Mouse (Mus musculus): ENCODE results near the gene Cmtr1.
"Not testable (repeated sequence)": the region's sequence is repeated elsewhere in the genome, so short reads cannot be mapped to it uniquely, and the experiment has no call there.

Cmtr1 gene

GRCm38 (mm10) chr17:29660076-29660761 is at the start of gene Cmtr1:
TSS of gene Cmtr1 (plus strand) at chr17:29660595.
- in situ Hi-C loops (cut with MboI, MseI): no loop called here

- in situ Hi-C loops (cut with MboI, MseI): not testable (repeated sequence)
Measured at GRCm38 (mm10) chr17:29613453-29613852, 46.9 kb upstream of the Cmtr1 start.

- in situ Hi-C loops (cut with MboI, MseI): no loop called here
Measured at GRCm38 (mm10) chr17:29614115-29615023, 46.0 kb upstream of the Cmtr1 start, which contains the start of the genes Rnf8 and Gm28043. TSS of gene Rnf8 (plus strand) at chr17:29614790. TSS of gene Gm28043 (plus strand) at chr17:29614876.

DNA sequence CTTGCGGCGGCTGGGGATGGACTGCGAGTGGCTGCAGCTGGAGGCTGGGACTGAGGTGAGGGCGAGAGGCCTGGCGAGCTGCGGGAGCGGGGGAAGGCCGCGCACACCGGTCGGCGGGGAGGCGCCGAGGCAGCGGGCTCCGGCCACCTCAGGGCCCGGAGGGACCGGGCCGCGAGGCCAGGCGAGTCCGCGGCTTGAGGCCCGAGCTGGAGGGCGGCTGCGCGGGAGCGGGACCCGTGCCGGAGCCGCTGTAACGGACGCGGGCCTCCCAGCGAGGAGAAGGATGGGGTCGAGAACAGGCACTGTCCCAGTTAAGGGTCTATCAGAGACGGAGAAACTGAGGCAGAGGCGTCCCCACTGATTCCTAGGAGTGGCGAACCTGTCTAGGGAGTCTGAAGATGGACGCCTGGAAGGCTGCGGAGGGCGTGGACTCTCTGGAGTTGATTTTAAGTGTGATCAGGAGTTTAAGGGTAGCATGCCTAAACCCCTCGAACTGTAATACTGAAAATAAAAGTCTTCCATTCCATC is 45.3 kb upstream of the Cmtr1 start:
- in situ Hi-C loops (cut with MboI, MseI): no loop called here

- in situ Hi-C loops (cut with MboI, MseI): no loop called here
Measured at GRCm38 (mm10) chr17:29615616-29616015, 44.8 kb upstream of the Cmtr1 start.

- in situ Hi-C loops (cut with MboI, MseI): no loop called here
Measured at GRCm38 (mm10) chr17:29619231-29619630, 41.2 kb upstream of the Cmtr1 start.

DNA sequence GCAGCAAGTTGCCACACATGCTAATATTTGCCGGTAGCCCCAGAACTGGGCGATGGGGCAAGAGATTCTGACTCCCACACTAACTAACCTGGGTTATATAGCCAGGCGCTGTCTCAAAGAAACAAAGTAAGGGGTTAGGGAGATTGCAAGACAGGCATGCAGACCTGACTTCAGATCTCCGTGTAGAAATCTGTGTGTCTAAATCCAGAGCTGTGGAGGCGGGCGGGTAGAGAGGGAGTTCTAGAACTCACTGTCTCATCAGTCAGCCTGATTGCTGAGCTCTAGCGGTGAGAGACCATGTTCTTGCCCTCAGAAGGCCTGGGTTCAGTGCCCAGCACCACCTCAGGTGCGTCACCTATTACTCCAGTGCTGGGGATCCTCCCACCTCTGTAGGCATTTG is 36.9 kb upstream of the Cmtr1 start:
- in situ Hi-C loops (cut with MboI, MseI): no loop called here

GRCm38 (mm10) chr17:29627285-29627684 is 33.1 kb upstream of the Cmtr1 start:
- in situ Hi-C loops (cut with MboI, MseI): no loop called here

- in situ Hi-C loops (cut with MboI, MseI): no loop called here
Measured at GRCm38 (mm10) chr17:29628946-29629345, 31.4 kb upstream of the Cmtr1 start.

DNA sequence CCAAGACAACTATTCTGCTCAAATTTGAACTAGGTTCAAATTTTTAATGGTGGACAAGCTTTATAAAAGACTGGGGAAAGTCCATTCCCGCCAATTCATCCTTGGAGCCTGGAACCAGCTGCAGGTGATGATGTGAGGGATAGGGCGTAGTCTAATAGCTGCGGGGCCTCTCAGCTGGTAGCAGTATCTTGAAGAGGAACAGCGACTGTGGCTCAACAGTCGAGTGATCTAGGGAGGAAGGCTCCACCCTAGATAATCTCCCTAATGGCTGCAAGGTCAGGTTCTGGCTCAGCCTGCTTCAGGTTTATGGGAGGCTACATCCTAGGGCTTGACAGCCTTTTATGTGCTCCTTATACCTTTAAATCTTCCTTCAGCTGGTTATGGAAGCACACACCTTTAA is 30.8 kb upstream of the Cmtr1 start:
- in situ Hi-C loops (cut with MboI, MseI): no loop called here

GRCm38 (mm10) chr17:29632312-29632711 is 28.1 kb upstream of the Cmtr1 start:
- in situ Hi-C loops (cut with MboI, MseI): no loop called here

DNA sequence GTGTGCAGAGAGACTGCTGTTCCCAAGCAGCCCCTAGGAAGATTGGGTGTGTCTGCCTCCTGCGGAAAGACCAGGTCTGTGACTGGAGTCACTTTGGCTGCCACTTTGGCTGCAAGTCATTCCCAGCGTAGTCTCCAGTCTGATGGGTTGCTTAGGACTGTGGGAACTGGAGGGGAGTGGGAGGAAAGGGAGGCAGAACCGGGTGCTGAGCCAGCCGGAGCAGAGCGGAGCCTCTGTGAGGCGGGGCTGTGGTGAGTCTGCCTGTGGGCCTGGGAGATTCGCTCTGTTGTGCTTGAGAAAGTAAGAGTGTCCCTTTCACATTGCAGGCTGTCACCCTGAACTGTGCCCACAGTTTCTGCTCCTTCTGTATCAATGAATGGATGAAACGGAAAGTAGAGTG is 24.9 kb upstream of the Cmtr1 start:
- in situ Hi-C loops (cut with MboI, MseI): no loop called here

DNA sequence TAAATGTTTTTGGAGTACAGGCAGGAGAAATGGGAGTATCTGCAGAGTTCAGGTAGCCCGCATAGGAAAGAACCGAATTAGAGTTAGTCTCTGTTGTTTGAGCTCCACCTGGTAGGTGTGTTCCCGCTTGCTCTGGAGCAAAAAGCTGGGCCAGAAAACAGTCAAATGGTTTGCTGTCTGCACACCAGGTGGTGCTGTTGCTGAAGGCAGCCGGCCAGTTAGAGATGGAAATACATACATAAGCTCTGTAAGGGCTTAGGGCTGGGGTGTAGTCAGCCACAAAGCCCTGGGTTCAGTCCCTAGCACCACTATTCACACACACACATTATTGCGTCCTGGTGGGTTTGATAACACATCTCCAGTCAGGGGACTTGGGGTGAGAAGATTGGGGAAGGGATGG is 24.3 kb upstream of the Cmtr1 start:
- in situ Hi-C loops (cut with MboI, MseI): no loop called here

- in situ Hi-C loops (cut with MboI, MseI): no loop called here
Measured at GRCm38 (mm10) chr17:29637377-29637776, 23.0 kb upstream of the Cmtr1 start.

- in situ Hi-C loops (cut with MboI, MseI): no loop called here
Measured at GRCm38 (mm10) chr17:29637895-29638294, 22.5 kb upstream of the Cmtr1 start.

- in situ Hi-C loops (cut with MboI, MseI): loop anchor here (5.0 kb wide), 1 partner anchor 84 kb away; no protein-coding TSS in a partner anchor
Measured at GRCm38 (mm10) chr17:29640971-29641370, 19.4 kb upstream of the Cmtr1 start.

GRCm38 (mm10) chr17:29642219-29642618 is 18.2 kb upstream of the Cmtr1 start:
- in situ Hi-C loops (cut with MboI, MseI): loop anchor here (5.0 kb wide), 1 partner anchor 85 kb away; no protein-coding TSS in a partner anchor

- in situ Hi-C loops (cut with MboI, MseI): no loop called here
Measured at GRCm38 (mm10) chr17:29658249-29658648, 2.1 kb upstream of the Cmtr1 start.

DNA sequence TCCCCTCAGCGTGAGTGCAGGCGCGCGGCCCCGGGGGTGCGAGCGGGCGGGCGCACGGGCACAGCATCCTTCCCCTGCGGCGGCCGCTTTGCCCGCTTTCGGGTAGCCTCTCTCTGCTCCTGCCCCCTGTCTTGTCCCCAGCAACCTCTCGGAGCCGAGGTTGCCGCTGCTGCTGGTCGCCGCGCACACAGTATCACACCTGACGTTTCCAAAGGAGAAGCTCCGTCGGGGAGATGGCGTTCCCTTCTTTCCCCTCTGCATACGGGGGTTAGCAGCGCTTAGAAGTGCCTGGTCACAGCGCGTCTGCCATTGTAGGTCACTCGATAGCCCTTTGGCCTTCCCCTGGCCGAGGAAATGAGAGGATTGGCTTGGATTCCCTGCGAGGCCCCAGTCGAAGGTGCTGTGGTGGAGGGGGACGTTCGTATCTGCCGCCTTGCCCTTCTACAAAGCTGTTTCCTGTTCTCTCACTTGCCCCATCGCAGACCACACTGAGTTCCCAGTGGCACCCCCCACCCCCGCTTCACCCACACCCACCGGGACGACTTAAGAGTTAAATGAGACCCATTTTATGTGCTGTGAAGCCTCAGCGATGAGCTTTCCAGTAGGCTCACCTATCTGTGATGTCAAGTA is 482 bp downstream of the Cmtr1 start:
- in situ Hi-C loops (cut with MboI, MseI): no loop called here

- in situ Hi-C loops (cut with MboI, MseI): no loop called here
Measured at GRCm38 (mm10) chr17:29662145-29662544, 1.8 kb downstream of the Cmtr1 start.

GRCm38 (mm10) chr17:29668051-29668986 is 7.9 kb downstream of the Cmtr1 start:
- in situ Hi-C loops (cut with MboI, MseI): no loop called here

Measured in T-helper 2 cell (primary cell).